Mouse (Mus musculus): ENCODE measurements around the gene Gm26897.

GRCm38 (mm10) chr5:111772591-111773406 lies 39.1 kb downstream of the Gm26897 start:
- TF ChIP-seq CTCF (IDR thresholded peaks at IDR 0.05) (no peak), EP300 (IDR thresholded peaks at IDR 0.05) (0 out of 2 replicates have a peak, but pooled peaks have one; percentile 37)

Measured in lung, postnatal 0 days (tissue).